Mouse (Mus musculus) hindbrain, embryonic 11.5 days (tissue): Measurements from ENCODE around the gene Lpcat1. TPM values are rescaled to one million over a fixed set of nuclear protein-coding genes. Genes with fewer than 3 reads are reported as not detected.

Experiments used
- ATAC-seq: fragments of 200-750 bp; cut with Nextera tagmentation; 2 replicates; pipeline ENCODE4 v1.8.0; 2017; ENCODE audit warnings: mild to moderate bottlenecking, moderate TSS enrichment, moderate library complexity; ENCODE audit not compliant: low FRiP score
- DNase-seq: peaks from one replicate; pipeline ENCODE4 v3.0.0-alpha.2; 2015; ENCODE audit warnings: low spot score
- H3K27ac ChIP-seq: fragments of 300-500 bp; sonication (generic); 2 replicates; pipeline ENCODE4 v1.5.1; 2014; ENCODE audit warnings: mild to moderate bottlenecking, low read depth, low read length
- H3K27me3 ChIP-seq: fragments of 300-500 bp; sonication (generic); 2 replicates; pipeline ENCODE4 v1.6.1; 2014; ENCODE audit warnings: mild to moderate bottlenecking, low read length, moderate library complexity, mixed read lengths; ENCODE audit not compliant: control insufficient read depth, insufficient read depth
- H3K36me3 ChIP-seq: fragments of 300-500 bp; sonication (generic); 2 replicates; pipeline ENCODE4 v1.6.1; 2014; ENCODE audit warnings: mild to moderate bottlenecking, low read length, moderate library complexity, mixed read lengths; ENCODE audit not compliant: control insufficient read depth, insufficient read depth
- H3K4me1 ChIP-seq: fragments of 300-500 bp; sonication (generic); replicated peaks from 2 replicates; pipeline ENCODE4 v1.6.1; 2014; ENCODE audit warnings: low read length, mixed read lengths; ENCODE audit not compliant: control insufficient read depth, insufficient read depth
- H3K4me2 ChIP-seq: fragments of 300-500 bp; sonication (generic); replicated peaks from 2 replicates; pipeline ENCODE4 v1.6.1; 2014; ENCODE audit warnings: mild to moderate bottlenecking, low read depth, low read length
- H3K4me3 ChIP-seq: fragments of 300-500 bp; sonication (generic); 2 replicates; pipeline ENCODE4 v1.5.1; 2014; ENCODE audit warnings: low read depth, low read length
- H3K9ac ChIP-seq: fragments of 300-500 bp; sonication (generic); 2 replicates; pipeline ENCODE4 v1.6.1; 2014; ENCODE audit warnings: low read depth, low read length
- H3K9me3 ChIP-seq: fragments of 300-500 bp; sonication (generic); 2 replicates; pipeline ENCODE4 v1.6.1; 2016; ENCODE audit warnings: low read length; ENCODE audit not compliant: control insufficient read depth
- WGBS: fragments of 180-500 bp; shearing (Covaris S2); extraction: QIAGEN DNeasy Blood & Tissue Kit; methylation state at CpG from one replicate; pipeline ENCODE4 v1.1.7; 2014; 5-methylcytosine and 5-hydroxymethylcytosine counted together
- polyA plus RNA-seq: library from polyadenylated mRNA; unstranded; fragments of >200 nt; fragmentation: Nextera tagmentation; extraction: Ambion mirVana; gene quantifications from 2 replicates; pipeline ENCODE4 v1.2.1, GENCODE M21; 2014

The Lpcat1 gene
- polyA plus RNA-seq, 1 experiment from 2014 or later, result 51.2 TPM

DNA sequence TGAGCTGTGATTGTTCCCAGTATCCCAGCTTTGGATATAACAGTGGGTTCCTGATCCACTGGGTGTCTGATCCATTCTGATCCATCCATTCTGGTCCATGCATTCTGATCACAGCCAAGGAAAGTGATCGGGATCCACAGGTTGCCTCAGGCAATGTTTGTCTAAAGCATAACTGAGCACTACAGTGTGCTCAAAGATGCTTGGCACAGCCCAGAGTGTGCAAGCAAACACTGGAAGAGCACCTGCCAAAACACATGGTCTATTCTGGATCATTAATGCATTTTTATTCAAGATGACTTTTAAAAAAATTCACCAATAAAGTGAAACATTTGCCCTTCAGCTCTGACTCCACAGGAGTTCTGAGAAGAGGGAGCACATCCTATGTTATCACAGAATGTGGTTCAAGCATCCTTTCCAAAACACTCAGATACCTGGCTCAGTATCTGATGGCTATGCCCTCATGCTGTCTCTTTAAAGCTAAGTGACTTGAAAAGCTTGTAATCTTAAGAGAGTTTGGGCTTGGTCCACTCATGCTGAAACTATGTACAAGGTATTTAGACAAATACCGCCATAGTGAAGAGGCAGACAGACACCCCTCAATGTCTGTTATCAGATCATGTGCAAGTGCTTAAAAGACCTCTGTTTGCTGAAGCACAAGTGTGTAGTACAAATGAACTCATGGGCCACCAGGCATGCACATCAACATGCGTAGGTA is 13.3 kb upstream of the Lpcat1 start:
- DNase-seq (no peak), ATAC-seq (no peak)
- no peak overlapping the region for H3K27ac ChIP-seq
- no peak overlapping the region for H3K9ac ChIP-seq
- no peaks in the 10 kb centered on the region for H3K9me3 ChIP-seq
- no peak overlapping the region for H3K4me2 ChIP-seq
- no peaks in the 10 kb centered on the region for H3K36me3 ChIP-seq
- H3K27me3 ChIP-seq, result no peaks in the 10 kb centered on the region
- WGBS, result 88% methylated on average over 3 of the region's 3 CpGs
- H3K4me1 ChIP-seq, result no peaks in the 10 kb centered on the region
- H3K4me3 ChIP-seq, result no peak overlapping the region

DNA sequence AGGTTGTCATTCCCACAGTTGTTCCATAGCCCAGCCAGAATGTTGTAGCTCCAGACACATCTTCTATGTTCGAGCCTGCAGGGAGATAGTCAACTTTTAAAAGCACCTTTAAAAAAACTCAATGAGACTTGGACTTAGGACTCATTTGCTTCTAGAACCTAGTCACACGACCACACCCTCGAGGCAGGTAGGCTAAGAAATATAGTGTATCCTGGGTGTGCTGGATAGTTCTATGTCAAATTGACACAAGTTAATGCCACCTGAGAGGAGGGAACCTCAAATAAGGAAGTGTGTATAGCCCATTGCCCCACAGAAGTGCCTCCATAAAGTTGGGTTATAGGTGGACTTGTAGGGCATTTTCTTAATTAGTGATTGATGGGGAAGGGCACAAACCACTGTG is 11.7 kb upstream of the Lpcat1 start:
- 81% methylated on average over 3 of the region's 3 CpGs for WGBS
- Histone ChIP-seq H3K4me2 (no peak overlapping the region), H3K36me3 (no peaks in the 10 kb centered on the region), H3K4me3 (no peak overlapping the region), H3K27ac (no peak overlapping the region), H3K4me1 (no peaks in the 10 kb centered on the region), H3K9ac (no peak overlapping the region), H3K9me3 (no peaks in the 10 kb centered on the region), H3K27me3 (no peaks in the 10 kb centered on the region)
- ATAC-seq, result no peak
- no peak for DNase-seq

DNA sequence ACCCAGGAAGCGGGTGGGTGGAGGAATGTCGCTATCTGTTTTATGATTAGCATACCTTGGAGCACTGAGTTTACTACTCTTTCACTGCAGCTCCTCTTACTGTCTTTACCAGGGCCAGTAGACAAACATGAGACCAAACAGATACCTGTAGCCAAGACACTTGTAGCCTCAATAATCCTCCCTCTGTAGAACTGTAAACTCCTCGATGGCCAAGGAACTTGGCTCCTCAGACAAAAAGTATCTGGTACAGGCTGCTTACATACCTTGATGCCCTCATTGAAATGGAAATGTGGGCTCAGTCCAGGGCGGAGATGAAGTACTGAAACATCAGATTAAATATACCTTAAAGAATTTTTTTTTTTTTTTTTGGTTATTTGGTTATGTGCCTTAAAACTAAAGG is 9.7 kb upstream of the Lpcat1 start:
- no peak for ATAC-seq
- no peak for DNase-seq
- WGBS, result 81% methylated on average over 3 of the region's 4 CpGs
- H3K9me3 ChIP-seq, result no peaks in the 10 kb centered on the region
- H3K27me3 ChIP-seq, result no peaks in the 10 kb centered on the region
- no peaks in the 10 kb centered on the region for H3K4me1 ChIP-seq
- H3K4me3 ChIP-seq, result no peak overlapping the region
- H3K9ac ChIP-seq, result no peak overlapping the region
- no peaks in the 10 kb centered on the region for H3K36me3 ChIP-seq
- no peak overlapping the region for H3K27ac ChIP-seq
- H3K4me2 ChIP-seq, result no peak overlapping the region

DNA sequence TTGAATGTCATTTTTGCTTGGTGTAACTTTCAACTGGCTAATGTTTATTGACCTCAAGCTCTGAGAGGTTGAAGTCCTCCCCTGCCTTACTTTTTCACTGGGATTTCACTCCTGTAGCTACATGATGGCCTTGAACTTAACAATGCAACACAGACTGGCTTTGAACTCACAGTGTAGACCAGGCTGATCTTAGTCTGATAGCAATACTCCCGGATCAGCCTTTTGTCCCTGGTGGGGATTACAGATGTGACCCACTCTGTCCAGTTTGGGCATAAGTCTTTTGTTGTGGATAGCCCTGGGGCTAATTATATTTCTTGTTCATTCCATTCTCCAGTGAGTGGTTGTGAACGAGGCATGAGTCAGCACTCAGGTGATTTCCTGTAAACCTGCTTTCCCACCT is 9.3 kb upstream of the Lpcat1 start:
- no peaks in the 10 kb centered on the region for H3K27me3 ChIP-seq
- no peaks in the 10 kb centered on the region for H3K36me3 ChIP-seq
- no peak overlapping the region for H3K9ac ChIP-seq
- H3K9me3 ChIP-seq, result no peaks in the 10 kb centered on the region
- DNase-seq (no peak), ATAC-seq (no peak)
- H3K4me2 ChIP-seq, result no peak overlapping the region
- H3K4me1 ChIP-seq, result no peaks in the 10 kb centered on the region
- no peak overlapping the region for H3K27ac ChIP-seq
- H3K4me3 ChIP-seq, result no peak overlapping the region
- WGBS, result 78% methylated on average over 2 of the region's 2 CpGs

DNA sequence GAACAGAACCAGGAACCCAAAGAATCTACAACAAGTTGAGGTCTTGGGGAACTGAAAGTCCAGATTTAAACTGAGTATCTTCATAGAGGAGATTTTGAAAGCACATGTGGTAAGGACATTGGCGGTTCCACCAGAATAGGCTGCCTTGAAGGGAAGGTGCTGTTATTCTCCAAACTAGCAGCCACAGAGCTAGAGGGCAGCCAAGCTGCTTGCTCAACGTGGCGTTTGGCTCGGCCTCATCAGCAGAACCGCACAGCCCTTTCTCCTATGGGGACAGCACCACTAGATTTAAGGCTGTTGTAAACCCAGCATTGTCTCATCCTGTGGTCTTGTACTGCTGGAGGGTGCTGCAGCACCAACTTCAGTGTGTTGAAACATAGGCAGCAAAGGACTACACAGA is 8.3 kb upstream of the Lpcat1 start:
- Histone ChIP-seq H3K4me1 (no peaks in the 10 kb centered on the region), H3K9ac (no peak overlapping the region), H3K4me3 (no peak overlapping the region), H3K27me3 (no peaks in the 10 kb centered on the region), H3K4me2 (no peak overlapping the region), H3K36me3 (no peaks in the 10 kb centered on the region), H3K9me3 (no peaks in the 10 kb centered on the region), H3K27ac (no peak overlapping the region)
- WGBS, result 86% methylated on average over 5 of the region's 5 CpGs
- ATAC-seq (no peak), DNase-seq (no peak)

DNA sequence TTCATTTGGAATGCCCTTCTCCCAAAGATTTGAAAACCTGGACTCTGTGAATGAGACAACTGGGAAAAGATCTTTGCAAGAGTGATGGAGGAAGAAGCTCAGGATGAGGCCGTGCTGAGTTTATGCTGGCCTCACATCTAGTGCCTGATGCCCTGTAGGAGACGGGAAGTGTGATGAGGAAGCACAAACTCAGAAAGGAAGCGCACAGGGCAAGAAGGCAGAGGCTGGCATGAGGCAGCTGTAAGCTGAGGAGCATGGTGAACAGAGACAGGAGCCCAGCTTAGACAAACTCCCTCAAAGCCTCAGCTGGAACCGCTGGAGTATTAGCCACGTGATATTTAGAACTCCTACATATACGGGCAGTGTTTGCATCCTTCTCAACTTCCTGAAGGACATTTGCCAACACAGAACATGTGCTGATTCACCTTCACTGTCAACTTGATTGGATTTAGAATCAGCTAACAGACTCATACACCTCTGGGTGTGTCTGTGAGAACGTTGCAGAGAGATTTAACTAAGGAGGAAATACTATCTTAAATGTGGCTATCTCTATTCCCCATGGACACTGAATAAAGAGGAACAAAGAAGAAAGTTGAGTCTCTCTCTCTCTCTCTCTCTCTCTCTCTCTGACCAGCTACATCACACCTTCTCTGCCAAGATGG is 7.7 kb upstream of the Lpcat1 start:
- 77% methylated on average over 7 of the region's 7 CpGs for WGBS
- Histone ChIP-seq H3K9me3 (no peaks in the 10 kb centered on the region), H3K36me3 (no peaks in the 10 kb centered on the region), H3K4me1 (no peaks in the 10 kb centered on the region), H3K4me2 (no peak overlapping the region), H3K27me3 (no peaks in the 10 kb centered on the region), H3K27ac (no peak overlapping the region), H3K4me3 (no peak overlapping the region), H3K9ac (no peak overlapping the region)
- no peak for DNase-seq
- ATAC-seq, result no peak

DNA sequence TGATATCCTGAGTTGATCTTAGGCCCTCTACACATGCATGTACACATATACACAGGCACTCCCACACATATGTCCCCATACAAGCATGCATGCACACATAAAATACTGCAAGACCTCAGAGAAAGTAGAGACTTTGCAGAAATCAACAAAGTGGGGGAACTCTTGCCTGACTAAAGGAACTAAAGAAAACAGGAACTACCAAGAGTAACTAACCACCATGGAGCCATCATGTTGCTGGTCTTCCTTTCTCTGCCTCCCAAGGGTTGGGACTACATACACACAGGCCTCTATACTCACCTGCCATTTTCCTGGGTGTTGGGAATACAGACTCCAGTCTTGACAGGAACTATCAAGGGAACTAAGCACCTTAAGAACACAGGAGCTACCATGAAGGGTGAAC is 5.4 kb upstream of the Lpcat1 start:
- ATAC-seq, result no peak
- Histone ChIP-seq H3K4me3 (no peak overlapping the region), H3K27me3 (no peaks in the 10 kb centered on the region), H3K4me2 (no peak overlapping the region), H3K36me3 (no peaks in the 10 kb centered on the region), H3K9me3 (no peaks in the 10 kb centered on the region), H3K9ac (no peak overlapping the region), H3K27ac (no peak overlapping the region), H3K4me1 (no peaks in the 10 kb centered on the region)
- no peak for DNase-seq

DNA sequence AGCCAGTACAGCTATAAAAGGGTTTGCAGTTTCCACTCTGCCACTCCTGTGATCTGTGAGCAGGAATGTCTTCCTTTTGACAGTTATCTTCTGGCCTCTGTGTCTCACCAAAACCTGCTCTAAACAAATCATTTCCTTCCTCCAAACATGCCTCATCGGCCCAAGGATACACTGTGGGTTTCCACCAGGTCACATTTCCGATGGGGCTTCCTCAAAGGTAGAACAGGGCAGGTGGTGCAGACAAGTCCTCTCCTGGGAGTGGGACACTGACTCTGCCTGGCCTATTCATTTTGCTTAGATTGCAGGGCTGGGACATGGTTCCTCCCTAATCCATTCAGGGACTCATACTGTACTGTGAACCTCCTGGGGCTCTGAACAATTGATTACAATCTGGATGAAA is 1.8 kb upstream of the Lpcat1 start:
- no peak for ATAC-seq
- Histone ChIP-seq H3K4me3 (no peak overlapping the region), H3K9ac (no peak overlapping the region), H3K36me3 (no peaks in the 10 kb centered on the region), H3K4me1 (peaks cover 9% of the 10 kb centered on the region), H3K4me2 (no peak overlapping the region), H3K9me3 (no peaks in the 10 kb centered on the region), H3K27me3 (no peaks in the 10 kb centered on the region), H3K27ac (no peak overlapping the region)
- no peak for DNase-seq
- 73% methylated on average over 2 of the region's 2 CpGs for WGBS

DNA sequence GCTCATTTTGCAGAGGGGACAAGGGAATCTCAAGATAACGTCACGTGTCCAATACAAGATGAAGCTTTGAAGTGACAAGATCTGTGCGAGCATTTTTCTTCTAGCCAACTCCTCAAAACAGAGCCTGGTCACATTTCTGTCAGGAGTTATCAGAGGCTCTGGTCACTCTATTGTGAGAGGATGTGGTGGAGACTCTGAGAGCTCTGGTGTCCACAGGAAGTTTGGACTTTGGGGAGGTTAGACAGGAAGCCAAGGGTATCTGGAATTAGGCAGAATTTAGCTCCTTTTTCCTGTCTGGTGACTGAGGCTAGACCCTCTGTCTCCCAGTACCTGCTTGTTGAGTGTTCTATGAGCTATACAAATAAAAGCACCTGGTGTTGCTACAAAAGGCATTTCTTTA is 586 bp upstream of the Lpcat1 start:
- no peak overlapping the region; the same call in 1 of the 2 replicates for H3K4me2 ChIP-seq
- peaks cover 9% of the 10 kb centered on the region for H3K4me1 ChIP-seq
- H3K27ac ChIP-seq, result no peak overlapping the region
- DNase-seq (no peak), ATAC-seq (no peak)
- no peaks in the 10 kb centered on the region for H3K9me3 ChIP-seq
- H3K9ac ChIP-seq, result no peak overlapping the region
- H3K4me3 ChIP-seq, result no peak overlapping the region
- H3K27me3 ChIP-seq, result no peaks in the 10 kb centered on the region
- no peaks in the 10 kb centered on the region for H3K36me3 ChIP-seq
- 90% methylated on average over 3 of the region's 3 CpGs for WGBS
